7 mouse cellular contexts compared by ENCODE assay signal in the genomic region with DNA sequence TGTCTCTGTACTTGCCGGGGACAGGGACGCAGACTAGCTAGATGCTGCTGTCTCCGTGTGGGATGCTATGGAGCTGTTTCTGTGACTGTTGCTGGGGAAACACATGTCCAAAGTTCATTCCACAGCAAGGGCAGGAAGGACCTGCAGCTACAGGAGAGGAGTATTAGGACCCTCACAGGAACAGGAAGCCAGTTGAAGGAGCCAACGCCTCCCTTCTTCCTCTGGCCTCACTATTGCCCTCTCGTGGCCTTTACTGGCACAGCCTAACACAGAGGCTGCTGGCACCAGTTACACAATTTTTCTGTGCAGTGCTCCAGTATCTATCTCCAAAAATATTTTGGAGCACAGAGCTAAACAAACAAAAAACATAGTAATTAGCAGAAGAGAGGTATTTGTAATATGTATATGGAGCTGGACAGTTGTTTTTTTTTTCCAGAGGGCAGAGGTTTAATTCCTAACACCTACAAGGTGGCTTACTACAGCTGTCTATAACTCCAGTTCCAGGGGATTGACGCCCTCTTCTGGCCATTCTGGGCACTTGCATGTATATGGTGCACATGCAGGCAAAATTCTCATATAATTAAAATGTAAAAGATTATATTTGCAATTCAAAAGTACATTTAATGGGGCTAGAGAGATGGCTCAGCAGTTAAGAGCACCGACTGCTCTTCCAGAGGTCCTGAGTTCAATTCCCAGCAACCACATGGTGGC. TPM values are rescaled to one million over a fixed set of nuclear protein-coding genes. Genes with fewer than 3 reads are reported as not detected.
DNase-seq lines count a peak whose midpoint lies in the region; ATAC-seq lines count a peak whose summit lies in the region.

A gene (minus strand): TSS at position 166 of the 711 bp plus-strand sequence.

- no peak for ATAC-seq in hindbrain, embryonic 13.5 days (ENCODE audit: low FRiP score)

- peak within 1 kb of the TSS; percentile 40 for H3K4me2 ChIP-seq in hindbrain, embryonic 13.5 days

- H3K36me3 ChIP-seq in hindbrain, embryonic 13.5 days, result no peaks in the 10 kb centered on the region

- H3K27ac ChIP-seq in hindbrain, embryonic 13.5 days, result peak within 1 kb of the TSS; percentile 13; the same call in 1 of the 2 replicates

- H3K4me3 ChIP-seq in hindbrain, embryonic 13.5 days, result peak within 1 kb of the TSS; percentile 11

- no peaks in the 10 kb centered on the region for H3K4me1 ChIP-seq in hindbrain, embryonic 13.5 days (replicated peaks)

- H3K9me3 ChIP-seq in hindbrain, embryonic 13.5 days, result no peaks in the 10 kb centered on the region

- no peaks in the 10 kb centered on the region for H3K27me3 ChIP-seq in hindbrain, embryonic 13.5 days

- peak; percentile 73 for DNase-seq in adipocyte (ENCODE audit: low spot score)
- peak; percentile 87 to 93 for DNase-seq in cerebellum, postnatal 14 days
- peak; percentile 68 to 79 for DNase-seq in frontal cortex, postnatal 36 days (ENCODE audit: low spot score in 2 of 2)
- DNase-seq in layer of hippocampus, postnatal 36 days, result peak; percentile 73 to 75
- DNase-seq in lung, postnatal 4 days, result peak; percentile 87 to 92
- DNase-seq in right cerebral cortex, adult 2 months (ENCODE audit: low spot score in 2 of 2), result peak; percentile 78 to 88

- no peak within 1 kb of the TSS for H3K9ac ChIP-seq in hindbrain, embryonic 13.5 days

- 40% methylated on average over 7 of the region's 7 CpGs for WGBS in hindbrain, embryonic 13.5 days

RNA-seq across cellular contexts. Expression of the gene that starts here (rescaled TPM):
- 3.4 and 4.4 TPM in 2 replicates for polyA plus RNA-seq in hindbrain, embryonic 13.5 days (2015; fragmentation: Nextera tagmentation; extraction: Ambion mirVana)
- total RNA-seq in layer of hippocampus, postnatal 36 days (2021), result 10 to 100 TPM; 30.1 to 32.8 TPM
